Mouse (Mus musculus) T-helper 17 cell (primary cell): ENCODE results near the gene Ano1.

ENCODE experiments used
- in situ Hi-C, 2 experiments: fragments of 300-600 bp; cut with MboI, MseI; formaldehyde crosslinking; loops; 1 replicate in 1 of 2; 2 replicates in 1 of 2; pipeline ENCODE4 v1.15.1; 2025; ENCODE audit warnings: high pct_unique_total_duplicates in 2 of 2

Gene Ano1

DNA sequence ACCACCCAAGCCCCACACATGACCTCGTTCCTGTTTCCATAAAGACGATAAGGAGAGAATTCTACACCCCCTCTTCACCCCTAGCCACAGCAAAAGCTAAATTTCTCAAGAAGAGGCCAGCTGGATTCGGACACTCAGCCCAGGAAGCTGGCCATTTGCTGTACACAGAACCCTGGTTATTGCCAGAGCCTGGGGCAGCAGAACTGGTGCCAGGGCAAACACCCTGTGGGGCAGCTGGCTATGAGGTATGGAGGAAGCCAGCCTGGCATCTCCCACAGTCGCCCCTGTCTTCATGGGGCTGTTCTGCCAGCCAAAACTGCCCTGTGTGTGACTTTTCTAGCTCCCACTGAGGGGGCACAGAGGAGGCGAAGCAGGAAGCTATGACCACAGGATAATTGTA lies 104.2 kb downstream of the Ano1 start:
- in situ Hi-C loops, result no loop called here

DNA sequence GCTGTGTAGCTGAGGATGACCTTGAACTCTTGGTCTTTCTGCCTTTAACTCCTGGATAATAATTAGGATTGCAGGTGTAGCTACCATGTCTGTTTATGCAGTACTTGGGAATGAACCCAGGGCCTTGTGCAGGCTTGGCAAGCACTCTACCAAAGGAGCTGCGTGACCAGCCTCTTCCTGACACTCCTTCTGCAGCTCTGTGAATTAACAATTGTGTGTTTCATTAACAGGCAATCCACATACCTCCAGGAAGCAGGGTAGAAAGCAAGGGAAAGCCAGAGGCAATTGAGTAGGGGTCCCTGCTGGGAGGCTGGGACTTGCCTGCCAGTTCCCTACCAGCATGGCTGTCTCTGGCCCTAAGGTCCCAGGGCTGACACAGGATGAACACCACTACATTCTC lies 111.0 kb downstream of the Ano1 start:
- in situ Hi-C loops, result no loop called here

DNA sequence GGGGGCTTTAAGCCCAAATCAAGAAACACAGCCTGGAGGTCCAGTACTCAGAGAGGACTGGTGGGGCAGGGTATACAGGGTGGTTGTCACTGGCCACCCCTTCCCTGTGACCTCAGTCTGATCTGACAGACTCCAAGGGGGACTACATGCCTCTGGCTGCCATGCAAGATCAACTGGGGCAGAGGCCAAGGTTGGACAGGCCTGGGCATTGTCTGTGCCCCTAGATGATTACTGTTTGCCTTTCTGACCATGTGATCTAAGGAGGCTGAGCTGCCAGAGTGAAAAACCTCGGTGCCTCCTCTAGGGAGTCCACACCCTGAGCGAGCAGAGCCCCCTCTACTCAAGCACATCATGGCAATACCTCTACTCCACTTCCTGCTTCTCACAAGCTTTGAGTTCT lies 115.8 kb downstream of the Ano1 start:
- in situ Hi-C loops, result no loop called here

DNA sequence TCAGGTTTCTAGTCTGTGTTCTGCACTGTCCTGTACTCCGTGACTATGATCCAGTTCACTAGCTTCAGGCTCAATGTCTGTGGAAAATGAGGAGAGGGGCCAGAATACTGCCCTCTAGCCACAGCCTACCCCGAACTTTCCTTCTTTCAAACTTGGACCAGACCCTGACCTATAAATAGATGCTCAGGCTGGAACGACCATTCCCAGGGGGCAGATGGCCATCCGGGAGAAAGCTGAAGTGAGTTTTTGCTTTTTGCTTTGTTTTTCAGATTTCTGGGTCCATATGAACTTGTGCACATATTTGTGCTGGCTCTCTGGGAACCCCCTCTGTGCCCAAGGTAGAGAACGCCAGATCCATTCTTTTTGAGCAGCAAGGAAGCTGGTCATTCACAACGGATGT lies 116.9 kb downstream of the Ano1 start:
- in situ Hi-C loops, result no loop called here

DNA sequence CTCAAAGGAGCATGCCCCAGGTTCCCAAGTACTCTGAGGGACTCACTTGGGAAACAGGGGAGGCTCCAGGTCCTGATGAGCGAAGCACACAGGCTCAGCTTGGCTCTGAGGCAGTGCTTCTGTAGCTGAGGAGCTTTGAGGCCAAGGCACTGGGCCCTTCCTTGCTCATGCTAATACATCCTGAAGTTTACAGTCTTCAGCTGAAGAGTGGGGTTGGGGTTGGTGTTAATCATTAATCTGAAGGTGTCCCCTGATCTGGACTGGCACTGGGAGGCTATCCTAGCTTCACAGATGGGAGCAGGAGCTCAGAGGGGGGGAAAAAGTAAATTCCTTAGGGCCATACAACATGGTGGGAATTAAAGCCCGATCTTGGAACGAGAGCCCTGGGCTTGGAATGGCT lies 117.3 kb downstream of the Ano1 start:
- in situ Hi-C loops, result no loop called here

DNA sequence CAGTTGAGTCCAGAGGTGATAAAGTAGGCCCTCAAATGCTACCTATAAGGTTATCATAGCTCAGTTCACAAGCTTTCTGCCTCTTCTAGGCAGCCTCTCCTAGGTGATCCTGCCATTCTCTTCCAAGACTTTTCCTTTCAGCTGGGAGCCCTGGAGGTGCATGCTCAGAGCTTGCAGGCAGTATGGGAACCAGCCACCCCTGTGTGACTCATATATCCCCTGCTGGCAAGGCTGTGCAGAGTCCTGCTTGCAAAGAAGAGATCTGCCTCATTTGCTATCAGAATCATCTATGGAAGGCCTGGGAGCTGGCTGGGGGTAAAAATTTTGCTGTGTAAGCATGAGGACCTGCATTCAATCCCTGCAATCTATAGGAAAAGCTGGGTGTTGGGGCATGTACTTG lies 119.5 kb downstream of the Ano1 start:
- in situ Hi-C loops, result no loop called here

DNA sequence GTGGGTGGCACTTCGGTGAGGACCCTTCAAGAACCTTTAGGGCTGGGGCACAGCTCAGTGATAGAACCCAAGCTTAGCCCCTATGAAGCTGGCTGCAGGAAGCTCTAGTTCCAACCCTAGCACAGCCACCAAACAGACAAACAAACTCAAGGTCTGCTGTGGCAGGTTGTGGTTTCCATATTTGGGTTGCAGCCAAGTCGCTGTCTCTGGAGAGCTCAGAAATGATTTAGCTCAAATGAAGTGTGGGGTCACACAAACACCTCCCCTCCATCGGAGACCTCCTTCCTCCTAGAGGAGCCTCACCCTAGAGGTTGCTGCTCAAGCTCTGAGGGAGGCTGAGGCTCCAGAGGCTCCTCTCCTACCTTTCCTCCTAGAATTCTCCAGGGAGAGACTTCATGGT lies 121.2 kb downstream of the Ano1 start:
- in situ Hi-C loops, result no loop called here

DNA sequence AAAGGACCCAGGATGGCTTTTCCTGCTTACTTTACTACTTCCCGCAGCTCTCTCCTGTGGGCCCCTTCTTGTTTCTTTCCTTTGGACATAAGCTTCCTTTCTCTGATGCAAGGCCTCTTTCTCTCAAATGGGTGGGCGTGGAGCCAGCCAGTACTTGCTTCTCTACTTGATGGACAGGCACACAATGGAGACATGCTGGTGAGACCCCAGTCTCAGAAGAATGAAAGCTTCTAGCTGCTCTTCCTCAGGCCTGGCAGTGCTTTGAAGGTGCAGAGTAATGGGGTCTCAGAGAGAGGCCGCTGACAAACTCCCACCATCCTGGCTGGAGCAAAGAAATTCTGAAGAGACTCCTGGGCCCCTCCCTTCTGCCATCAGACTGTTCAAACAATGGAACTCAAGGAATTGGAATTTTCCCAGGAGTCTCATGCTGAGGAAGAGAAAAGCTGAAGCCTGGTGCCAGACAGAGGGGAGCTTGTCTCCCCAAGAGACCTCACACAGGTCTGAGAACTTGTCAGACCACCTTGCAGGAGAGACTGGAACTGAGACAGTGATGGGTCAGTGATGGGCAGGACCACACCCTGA lies 123.3 kb downstream of the Ano1 start:
- in situ Hi-C loops, result no loop called here

DNA sequence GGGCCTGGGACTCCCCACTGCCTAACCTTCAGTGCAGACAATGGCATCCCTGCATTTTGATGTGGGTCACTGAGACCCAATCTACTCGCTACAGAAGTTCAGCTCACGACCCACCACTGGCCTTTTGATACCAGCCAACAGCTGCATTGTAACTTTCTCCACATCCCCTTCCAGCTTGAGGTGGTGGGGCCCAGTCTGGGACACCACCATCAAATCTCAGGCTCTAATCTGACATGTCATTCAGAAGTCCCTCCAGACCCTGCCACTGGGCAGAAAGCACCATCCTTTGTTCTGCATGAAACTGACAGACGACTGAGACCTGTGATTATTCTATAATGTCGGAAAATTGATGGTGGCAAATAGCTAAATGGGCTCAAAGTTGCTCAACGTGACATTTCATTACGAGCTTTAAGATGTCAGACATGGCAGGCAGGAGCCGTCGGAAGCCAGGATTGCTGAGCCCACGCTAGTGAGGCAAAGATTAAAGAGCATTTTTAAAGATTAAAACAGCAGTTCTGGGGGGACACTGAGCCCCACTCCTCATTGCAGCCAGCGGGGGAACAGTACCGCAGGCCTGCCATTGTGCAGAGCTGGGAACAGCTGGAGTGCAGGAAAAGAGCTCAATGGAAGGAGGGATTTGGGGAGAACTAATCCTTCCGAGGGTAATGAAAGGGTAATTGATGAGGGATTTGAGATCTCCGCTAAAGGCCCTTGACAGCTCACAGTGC lies 124.0 kb downstream of the Ano1 start:
- in situ Hi-C loops, result no loop called here

DNA sequence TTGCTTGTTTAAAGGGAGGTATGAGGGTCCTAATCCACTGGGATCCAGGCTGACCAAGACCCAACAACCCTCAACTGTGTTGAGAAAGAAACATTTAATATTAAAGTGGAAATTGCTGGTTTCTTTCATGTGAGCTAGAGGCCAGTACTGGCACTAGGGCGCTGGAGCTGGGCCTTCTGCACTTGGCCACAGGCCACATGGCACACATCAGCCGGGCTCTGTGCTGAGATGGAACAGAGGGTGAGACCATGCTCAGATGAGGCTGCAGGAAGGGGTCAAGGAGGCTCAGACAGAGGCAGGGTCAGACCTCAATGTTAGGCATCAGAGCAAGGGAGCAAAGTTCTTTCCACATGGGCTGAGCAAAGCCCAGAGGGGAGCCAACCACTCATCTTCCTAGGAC lies 125.7 kb downstream of the Ano1 start:
- in situ Hi-C loops, result no loop called here

DNA sequence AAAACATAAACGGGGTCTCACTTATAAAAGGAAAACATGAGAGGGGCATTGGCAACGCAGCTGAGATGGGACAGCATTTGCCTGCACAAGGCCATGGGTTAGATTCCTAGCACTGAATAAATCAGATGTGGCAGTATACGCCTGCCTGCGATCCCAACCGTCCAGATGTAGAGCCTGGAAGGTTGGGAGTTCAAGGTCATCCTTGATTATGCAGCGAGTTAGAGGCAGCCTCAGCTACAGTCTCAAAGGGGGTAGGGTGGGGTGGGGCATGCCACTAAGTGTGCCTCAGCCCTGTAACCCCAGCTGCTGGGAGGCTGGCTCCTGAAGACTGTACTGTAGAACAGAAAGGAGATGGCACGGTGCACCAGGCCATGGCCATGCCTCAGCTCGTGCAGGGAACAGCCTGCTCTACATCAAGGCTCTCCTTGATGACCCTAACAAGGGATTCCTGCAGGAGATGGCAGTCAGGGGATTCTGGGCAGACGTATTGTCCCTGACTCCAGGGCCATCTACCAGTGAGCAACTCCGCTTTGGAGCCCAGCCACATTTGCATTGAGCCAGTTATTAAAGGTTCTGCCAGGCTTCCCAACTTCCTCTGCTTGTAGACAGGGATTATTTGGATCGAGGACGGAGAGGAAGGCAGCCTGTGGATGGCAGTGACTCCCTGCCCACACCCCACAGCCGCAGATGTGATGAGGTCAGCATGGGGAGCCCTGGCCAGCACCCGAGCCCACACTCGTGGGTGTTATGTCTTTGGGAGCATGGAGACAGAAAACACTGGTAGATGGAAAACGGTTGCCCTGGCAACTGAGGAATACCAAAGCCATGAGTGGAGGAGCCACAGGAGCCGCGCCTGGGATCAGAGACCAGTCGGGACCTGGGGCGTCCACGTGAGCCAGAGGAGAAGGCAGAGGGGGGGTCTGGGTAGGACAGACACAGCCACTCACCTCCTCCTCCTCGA lies 130.8 kb downstream of the Ano1 start:
- in situ Hi-C loops, result no loop called here

DNA sequence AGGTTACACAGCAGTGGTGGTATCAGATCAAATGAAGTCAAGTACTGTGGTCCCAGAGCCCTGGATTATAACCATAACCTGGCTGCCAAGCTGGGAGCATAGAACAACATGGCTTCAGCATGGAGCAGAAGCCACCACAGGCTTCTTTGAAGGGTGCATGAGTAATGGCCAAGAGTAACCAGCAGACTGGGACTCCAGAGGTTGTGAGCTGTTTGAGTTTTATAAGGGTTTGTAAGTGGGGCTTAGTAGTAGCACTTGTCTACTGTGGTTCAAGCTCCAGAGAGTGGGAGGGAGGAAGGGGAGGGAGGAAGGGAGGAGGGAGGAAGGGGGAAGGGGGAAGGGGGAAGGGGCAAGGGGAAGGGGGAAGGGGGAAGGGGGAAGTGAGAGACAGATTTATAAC lies 131.5 kb downstream of the Ano1 start:
- in situ Hi-C loops, result no loop called here

DNA sequence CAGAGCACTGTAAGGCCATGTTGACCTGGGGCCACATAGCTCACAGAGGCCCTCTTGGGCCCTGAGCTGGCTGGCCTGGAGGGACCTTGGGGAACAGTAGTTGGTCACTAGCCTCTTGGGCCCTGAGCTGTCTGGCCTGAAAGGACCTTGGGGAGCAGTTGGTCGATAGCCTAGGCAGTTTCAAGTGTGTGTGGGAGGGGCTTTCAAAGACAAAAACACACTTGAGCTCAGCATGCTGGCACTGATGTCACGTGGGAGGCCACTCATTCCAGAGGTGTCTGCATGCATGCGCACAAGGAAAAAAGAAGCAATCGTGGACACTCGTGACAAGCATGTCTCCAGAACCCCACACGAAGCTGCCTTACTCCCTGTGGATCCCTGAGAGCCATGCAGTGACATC lies 136.4 kb downstream of the Ano1 start:
- in situ Hi-C loops, result no loop called here

DNA sequence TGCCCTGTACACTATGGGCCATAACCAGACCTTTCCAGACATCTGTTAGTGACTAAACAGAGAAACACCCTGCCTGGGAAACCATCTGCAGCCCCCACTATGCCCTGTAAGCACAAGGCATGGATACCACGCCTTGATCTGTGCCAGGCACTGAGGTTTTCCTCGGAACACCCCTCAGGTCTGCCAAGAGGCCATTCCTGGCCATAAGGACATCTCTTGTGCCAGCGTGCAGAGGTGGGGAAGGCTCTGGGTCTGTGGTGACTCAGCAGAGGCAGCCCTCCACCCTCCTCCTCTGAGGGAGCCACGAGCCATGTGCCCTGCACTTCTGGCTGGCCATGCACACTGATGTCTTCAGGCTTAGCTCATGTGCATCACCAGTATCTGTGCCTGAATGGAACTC lies 138.9 kb downstream of the Ano1 start:
- in situ Hi-C loops, result no loop called here

DNA sequence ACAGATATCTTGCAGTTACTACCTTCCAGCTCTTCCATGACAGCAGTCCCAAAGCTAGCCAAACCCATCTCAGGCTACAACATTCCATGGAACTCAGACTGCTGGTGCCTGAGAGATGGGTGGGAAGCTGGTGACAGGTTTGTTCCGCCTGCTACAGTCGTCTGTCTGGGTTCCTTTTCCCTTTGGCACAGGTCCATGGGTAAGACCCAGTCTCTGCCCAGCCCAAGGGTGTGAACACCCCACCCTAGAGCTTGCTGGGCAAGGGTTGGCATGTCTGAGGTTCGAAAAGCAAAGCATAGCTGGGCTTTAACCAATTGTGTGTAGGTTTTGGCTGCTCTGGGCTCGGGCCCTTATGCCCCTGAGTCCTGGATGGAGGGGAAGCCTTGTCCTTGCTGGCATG lies 139.4 kb downstream of the Ano1 start:
- in situ Hi-C loops, result no loop called here

DNA sequence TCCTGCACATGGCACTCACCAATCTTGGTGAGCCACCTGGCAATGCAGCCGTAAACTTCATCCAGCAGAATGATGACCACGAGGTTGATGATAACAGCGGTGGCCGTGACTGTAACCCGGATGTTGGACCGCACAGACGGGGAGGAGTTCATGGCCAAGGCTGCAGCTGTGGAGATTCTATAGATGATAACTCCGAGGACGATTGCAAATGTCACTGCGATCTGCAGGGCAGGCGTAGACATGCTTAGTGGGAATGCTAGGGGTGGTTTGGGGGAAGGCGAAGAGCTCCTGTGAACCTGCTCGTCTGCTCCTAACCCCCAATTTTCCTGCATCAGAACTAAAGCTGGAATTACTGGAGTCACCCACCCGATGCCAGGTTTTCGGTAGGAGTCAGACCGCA lies 140.2 kb downstream of the Ano1 start:
- in situ Hi-C loops, result no loop called here

DNA sequence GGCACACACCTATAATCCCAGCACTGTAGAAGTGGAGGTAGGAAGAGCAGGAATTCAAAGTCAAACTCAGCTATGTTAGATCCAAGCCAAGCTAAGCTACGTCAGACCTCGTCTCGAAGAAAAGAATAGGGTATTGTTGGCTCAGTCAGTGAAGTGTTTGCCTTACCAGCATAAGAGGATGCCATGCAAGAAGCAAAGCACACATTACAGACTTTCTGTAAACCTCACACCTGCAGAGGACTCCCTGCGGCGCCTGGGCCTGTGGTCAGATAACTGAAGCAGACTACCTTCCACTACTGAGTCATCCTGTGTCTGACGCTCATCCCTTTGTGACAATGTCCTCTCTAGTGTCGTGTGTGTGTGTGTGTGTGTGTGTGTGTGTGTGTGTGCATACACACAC lies 142.2 kb downstream of the Ano1 start:
- in situ Hi-C loops, result no loop called here

DNA sequence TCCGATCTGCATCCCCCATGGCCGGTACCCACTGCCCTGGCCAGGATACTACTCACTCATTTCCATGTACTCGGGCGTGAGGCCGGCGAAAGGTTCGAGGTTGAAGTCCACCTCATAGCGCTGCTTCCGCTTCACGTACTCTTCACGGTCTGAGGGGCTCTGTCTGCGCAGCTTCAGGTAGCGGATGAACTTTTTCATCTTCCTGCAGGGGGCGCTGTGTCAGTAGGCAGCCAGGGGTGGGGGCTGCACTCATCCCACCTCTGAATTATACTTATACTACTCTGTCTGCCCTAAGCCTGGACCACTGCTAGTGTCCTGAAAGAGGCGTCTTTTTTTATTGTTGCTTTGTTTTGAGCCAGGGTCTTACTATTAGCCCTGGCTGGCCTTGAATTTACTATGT lies 143.9 kb downstream of the Ano1 start:
- in situ Hi-C loops, result no loop called here

DNA sequence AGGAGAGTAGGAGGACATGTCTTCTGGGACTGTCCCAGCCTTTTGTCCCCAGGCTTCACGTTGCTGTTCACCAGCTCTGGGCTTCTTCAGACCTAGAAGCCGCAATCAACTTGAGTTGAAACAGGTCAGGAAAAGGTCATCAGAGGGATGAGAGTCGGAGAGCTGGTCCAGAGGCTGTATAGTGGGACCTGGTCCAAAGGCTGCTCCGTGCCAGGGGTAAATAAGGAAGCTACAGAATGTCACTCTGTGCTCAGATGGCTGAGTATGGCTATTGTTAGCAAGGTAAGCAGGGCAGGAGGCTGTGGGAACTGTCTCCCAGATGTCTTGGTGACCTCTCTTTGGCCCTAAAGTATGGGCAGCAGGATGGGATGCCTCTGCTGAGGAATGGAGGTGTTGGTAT lies 147.0 kb downstream of the Ano1 start:
- in situ Hi-C loops, result no loop called here

DNA sequence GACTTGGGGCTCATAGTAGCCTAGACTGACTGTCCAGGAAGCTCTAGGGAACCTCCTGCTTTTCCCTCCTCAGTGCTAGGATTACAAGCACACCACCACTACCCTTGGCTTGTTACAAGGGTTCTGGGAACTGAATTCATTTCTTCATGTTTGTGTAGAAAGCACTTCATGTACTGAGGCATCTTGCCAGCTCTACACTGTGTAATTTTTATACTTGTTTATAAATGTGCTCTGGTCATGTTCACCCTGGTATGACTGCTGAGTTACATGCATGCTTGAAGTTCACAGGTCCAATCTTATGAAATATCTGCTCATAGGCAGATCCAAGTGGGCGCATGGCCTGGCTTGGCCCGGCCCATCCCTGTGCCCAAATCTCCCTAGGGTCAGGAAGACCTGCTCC lies 147.5 kb downstream of the Ano1 start:
- in situ Hi-C loops, result no loop called here

DNA sequence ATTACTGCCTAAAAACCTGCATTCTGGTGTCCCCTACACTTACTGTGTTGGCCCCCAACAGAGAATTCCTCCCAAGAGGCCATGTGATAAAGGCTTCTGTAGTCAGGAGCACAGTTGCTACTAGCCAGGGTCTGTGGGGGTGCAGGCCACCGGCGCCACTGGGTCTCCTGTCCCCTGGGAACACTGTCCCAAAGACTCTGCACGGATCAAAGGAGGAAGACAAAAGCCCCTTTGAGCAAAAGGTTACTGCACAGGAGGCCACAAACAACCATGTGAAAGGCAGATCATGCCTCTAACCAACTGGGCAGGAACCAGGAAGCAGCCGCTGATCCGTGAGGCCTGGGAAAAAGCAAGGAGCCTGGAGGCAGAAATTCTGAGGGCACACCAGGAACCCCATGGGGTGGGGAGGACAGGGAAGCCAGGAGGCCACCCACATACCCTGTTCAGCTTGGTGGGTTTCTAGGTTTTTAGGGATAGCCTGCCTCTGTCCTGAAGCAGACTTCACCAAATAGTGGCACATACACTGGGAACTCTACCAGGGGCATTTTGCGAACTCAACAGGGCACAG lies 151.4 kb downstream of the Ano1 start:
- in situ Hi-C loops, result no loop called here

DNA sequence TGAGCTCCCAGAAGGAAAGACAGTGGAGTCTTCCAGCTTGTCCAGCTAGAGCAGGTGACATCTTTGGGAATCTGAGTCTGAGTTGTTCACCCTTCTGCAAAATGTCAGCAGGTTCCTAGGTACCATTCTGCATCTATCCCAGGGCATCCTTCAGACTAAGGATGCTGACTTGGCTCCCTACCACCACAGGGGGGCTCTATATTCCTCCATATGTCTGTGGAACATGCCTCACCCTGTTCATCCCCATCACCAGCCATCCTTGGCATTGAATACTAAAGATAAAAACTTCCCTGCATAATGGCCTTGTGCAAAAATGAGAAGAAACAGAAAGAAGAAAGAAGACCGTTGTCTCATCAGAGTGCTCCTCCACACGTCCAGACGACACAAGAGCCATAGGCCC lies 162.3 kb downstream of the Ano1 start:
- in situ Hi-C loops, result loop anchor here in 1 of 2 experiments (10.0 kb wide), 1 partner anchor 185 kb away; no protein-coding TSS in a partner anchor
